Mouse (Mus musculus): ENCODE measurements around the gene Gm5089. TPM values are rescaled to one million over a fixed set of nuclear protein-coding genes. Genes with fewer than 3 reads are reported as not detected.
A peak's percentile ranks its signal among the peaks of the same experiment; 100 is the strongest.

Gm5089 gene
- 1.8 and 2.1 TPM in 2 replicates for polyA plus RNA-seq (2015; fragmentation: Nextera tagmentation; extraction: Ambion mirVana)

DNA sequence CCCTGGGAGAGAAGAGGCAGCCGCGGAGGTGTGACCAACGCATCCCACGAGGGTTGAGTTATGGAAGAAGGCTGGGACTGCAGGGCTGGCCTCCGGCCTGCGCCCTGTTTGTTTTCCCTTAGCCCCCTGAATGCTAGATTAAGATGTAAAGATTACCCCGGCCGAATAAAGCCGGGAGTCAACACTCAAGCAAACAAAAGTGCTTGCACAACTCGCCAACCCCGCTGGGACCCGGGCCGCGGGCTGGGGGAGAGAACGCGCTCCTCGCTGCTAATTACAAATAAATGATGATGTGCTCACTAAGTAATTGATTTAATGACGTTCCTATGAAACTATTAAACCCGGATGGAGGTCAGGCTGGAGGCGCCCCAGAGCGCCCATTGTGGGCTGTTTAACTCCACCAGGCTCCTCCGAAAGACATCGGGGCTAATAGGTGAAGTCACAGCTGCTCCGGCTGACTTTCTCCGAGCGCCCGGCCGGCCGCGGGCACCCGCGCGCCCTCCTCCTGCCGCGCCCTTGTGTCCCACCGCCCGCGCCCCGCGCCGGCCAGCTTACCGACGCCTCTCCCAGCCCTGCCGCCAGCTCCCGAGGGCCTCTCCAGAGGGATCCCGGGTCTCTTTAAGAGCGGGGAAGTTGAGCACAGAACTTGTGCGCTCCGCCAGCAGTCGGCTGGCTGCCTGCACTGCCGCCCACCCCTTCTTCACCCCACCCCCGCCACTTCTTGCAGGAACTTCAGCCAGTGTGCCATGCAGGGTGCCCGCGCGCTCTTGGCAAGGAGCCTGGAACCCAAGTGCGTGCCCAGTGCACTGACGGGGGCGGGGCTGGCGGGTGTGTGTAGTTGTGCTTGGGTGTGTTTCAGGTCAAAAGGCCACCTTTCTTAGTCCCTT lies at the start of gene Gm5089:
TSS of gene Gm5089 (minus strand) at position 620 of the 887 bp plus-strand sequence.
- Histone ChIP-seq H3K27me3 (replicated peaks; ENCODE audit: control insufficient read depth, insufficient read depth, low read length) (peaks cover 32% of the 10 kb centered on the region), H3K9ac (ENCODE audit: low read depth, low read length) (peak within 1 kb of the TSS; percentile 69), H3K27ac (ENCODE audit: low read depth, low read length) (peak within 1 kb of the TSS; percentile 85), H3K36me3 (ENCODE audit: control insufficient read depth, insufficient read depth, low read length) (no peaks in the 10 kb centered on the region), H3K4me2 (ENCODE audit: low read length) (peak within 1 kb of the TSS; percentile 63), H3K9me3 (ENCODE audit: control insufficient read depth, low read length) (no peaks in the 10 kb centered on the region), H3K4me3 (ENCODE audit: low read length) (peak within 1 kb of the TSS; percentile 47), H3K4me1 (ENCODE audit: control insufficient read depth, insufficient read depth, low read depth, low read length) (peaks cover 31% of the 10 kb centered on the region)
- peak; percentile 60 for ATAC-seq
- WGBS, result under 1% methylated on average over 59 of the region's 59 CpGs

- Histone ChIP-seq H3K27me3 (replicated peaks; ENCODE audit: control insufficient read depth, insufficient read depth, low read length) (peaks cover 14% of the 10 kb centered on the region), H3K4me3 (ENCODE audit: low read length) (no peak overlapping the region), H3K4me2 (ENCODE audit: low read length) (no peak overlapping the region), H3K27ac (ENCODE audit: low read depth, low read length) (no peak overlapping the region), H3K9ac (ENCODE audit: low read depth, low read length) (no peak overlapping the region), H3K4me1 (ENCODE audit: control insufficient read depth, insufficient read depth, low read depth, low read length) (peaks cover 3% of the 10 kb centered on the region; the same call in 1 of the 2 replicates), H3K9me3 (ENCODE audit: control insufficient read depth, low read length) (peaks cover 6% of the 10 kb centered on the region; the same call in 1 of the 2 replicates), H3K36me3 (ENCODE audit: control insufficient read depth, insufficient read depth, low read length) (no peaks in the 10 kb centered on the region)
- ATAC-seq, result no peak
- 77% methylated on average over 1 of the region's 1 CpGs for WGBS
These were observed 41.1 kb upstream of the Gm5089 start for GRCm38 (mm10) chr14:122492015-122492414.

GRCm38 (mm10) chr14:122491521-122491920 lies 40.6 kb upstream of the Gm5089 start:
- Histone ChIP-seq H3K27me3 (replicated peaks; ENCODE audit: control insufficient read depth, insufficient read depth, low read length) (peaks cover 15% of the 10 kb centered on the region), H3K4me3 (ENCODE audit: low read length) (no peak overlapping the region), H3K27ac (ENCODE audit: low read depth, low read length) (no peak overlapping the region), H3K36me3 (ENCODE audit: control insufficient read depth, insufficient read depth, low read length) (no peaks in the 10 kb centered on the region), H3K9ac (ENCODE audit: low read depth, low read length) (no peak overlapping the region), H3K4me1 (ENCODE audit: control insufficient read depth, insufficient read depth, low read depth, low read length) (peaks cover 3% of the 10 kb centered on the region; the same call in 1 of the 2 replicates), H3K9me3 (ENCODE audit: control insufficient read depth, low read length) (peaks cover 6% of the 10 kb centered on the region; the same call in 1 of the 2 replicates), H3K4me2 (ENCODE audit: low read length) (peak overlapping the region; percentile 56; the same call in 1 of the 2 replicates)
- no peak for ATAC-seq
- 61% methylated on average over 6 of the region's 6 CpGs for WGBS

DNA sequence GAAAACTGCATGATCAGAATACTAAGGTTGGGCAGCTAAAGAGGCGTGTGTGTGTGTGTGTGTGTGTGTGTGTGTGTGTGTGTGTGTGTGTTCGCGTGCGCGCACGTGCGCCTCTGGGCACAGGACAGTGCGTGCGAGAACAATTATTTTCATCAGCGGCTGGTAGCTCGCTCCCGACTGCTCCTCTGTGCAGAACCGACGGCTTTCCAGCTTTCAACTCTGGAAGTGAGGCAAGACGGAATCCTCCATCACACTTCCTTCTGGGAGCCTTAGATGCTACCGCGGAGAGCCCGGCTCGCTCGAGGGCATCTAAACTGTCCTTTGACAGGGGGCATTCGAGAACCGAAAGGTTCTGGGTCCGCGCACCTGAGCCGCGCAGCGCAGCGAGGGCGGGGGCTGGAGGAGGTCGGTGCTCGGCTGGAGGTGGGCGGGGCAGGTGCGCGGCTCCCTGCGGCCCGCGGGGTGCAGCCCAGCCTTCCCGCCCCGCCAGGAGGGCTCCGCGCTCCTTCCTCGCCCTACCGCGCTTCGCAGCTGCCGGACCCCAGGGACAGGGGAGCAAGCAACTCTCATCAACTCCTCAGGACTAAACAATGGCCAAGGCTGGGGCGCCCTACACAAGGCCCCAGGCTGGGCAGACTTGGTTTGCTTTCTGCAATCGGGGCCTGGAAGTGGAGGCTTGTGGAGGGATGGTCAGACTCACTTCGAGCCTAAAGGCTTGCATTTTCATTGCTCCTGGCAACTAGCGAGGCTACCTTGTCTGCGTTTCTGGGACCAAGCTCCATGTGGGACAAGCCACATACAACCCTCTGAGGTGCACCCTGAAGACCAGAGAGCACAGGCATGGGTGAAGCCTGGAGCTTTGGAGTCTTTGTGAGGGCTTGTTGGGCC lies 39.8 kb upstream of the Gm5089 start, which contains the start of gene Gm10837:
TSS of gene Gm10837 (plus strand) at position 146 of the 888 bp plus-strand sequence.
- Histone ChIP-seq H3K9ac (ENCODE audit: low read depth, low read length) (peak within 1 kb of the TSS; percentile 60), H3K27ac (ENCODE audit: low read depth, low read length) (peak within 1 kb of the TSS; percentile 81), H3K9me3 (ENCODE audit: control insufficient read depth, low read length) (peaks cover 6% of the 10 kb centered on the region; the same call in 1 of the 2 replicates), H3K36me3 (ENCODE audit: control insufficient read depth, insufficient read depth, low read length) (no peaks in the 10 kb centered on the region), H3K27me3 (replicated peaks; ENCODE audit: control insufficient read depth, insufficient read depth, low read length) (peaks cover 19% of the 10 kb centered on the region), H3K4me1 (ENCODE audit: control insufficient read depth, insufficient read depth, low read depth, low read length) (peaks cover 3% of the 10 kb centered on the region; the same call in 1 of the 2 replicates), H3K4me3 (ENCODE audit: low read length) (peak within 1 kb of the TSS; percentile 36), H3K4me2 (ENCODE audit: low read length) (peak within 1 kb of the TSS; percentile 56)
- peak; percentile 85 for ATAC-seq
- 2% methylated on average over 42 of the region's 51 CpGs for WGBS

- Histone ChIP-seq H3K27ac (ENCODE audit: low read depth, low read length) (peak overlapping the region; percentile 81; the same call in 1 of the 2 replicates), H3K9ac (ENCODE audit: low read depth, low read length) (no peak overlapping the region), H3K4me1 (ENCODE audit: control insufficient read depth, insufficient read depth, low read depth, low read length) (peaks cover 3% of the 10 kb centered on the region; the same call in 1 of the 2 replicates), H3K4me2 (ENCODE audit: low read length) (peak overlapping the region; percentile 56), H3K4me3 (ENCODE audit: low read length) (no peak overlapping the region; the same call in 1 of the 2 replicates), H3K9me3 (ENCODE audit: control insufficient read depth, low read length) (no peaks in the 10 kb centered on the region; the same call in 1 of the 2 replicates), H3K27me3 (replicated peaks; ENCODE audit: control insufficient read depth, insufficient read depth, low read length) (peaks cover 22% of the 10 kb centered on the region), H3K36me3 (ENCODE audit: control insufficient read depth, insufficient read depth, low read length) (no peaks in the 10 kb centered on the region)
- ATAC-seq, result no peak
- WGBS, result 4% methylated on average over 12 of the region's 12 CpGs
These were observed 38.9 kb upstream of the Gm5089 start for GRCm38 (mm10) chr14:122489686-122490414.

- Histone ChIP-seq H3K36me3 (ENCODE audit: control insufficient read depth, insufficient read depth, low read length) (no peaks in the 10 kb centered on the region), H3K27me3 (replicated peaks; ENCODE audit: control insufficient read depth, insufficient read depth, low read length) (peaks cover 27% of the 10 kb centered on the region), H3K4me2 (ENCODE audit: low read length) (peak overlapping the region; percentile 35; the same call in 1 of the 2 replicates), H3K4me3 (ENCODE audit: low read length) (no peak overlapping the region), H3K9me3 (ENCODE audit: control insufficient read depth, low read length) (no peaks in the 10 kb centered on the region), H3K4me1 (ENCODE audit: control insufficient read depth, insufficient read depth, low read depth, low read length) (peaks cover 3% of the 10 kb centered on the region; the same call in 1 of the 2 replicates), H3K27ac (ENCODE audit: low read depth, low read length) (no peak overlapping the region), H3K9ac (ENCODE audit: low read depth, low read length) (0 out of 2 replicates have a peak overlapping the region, but pooled peaks have one; percentile 13)
- WGBS, result under 1% methylated on average over 5 of the region's 5 CpGs
- ATAC-seq, result no peak
These were observed 38.1 kb upstream of the Gm5089 start for GRCm38 (mm10) chr14:122489041-122489440.

DNA sequence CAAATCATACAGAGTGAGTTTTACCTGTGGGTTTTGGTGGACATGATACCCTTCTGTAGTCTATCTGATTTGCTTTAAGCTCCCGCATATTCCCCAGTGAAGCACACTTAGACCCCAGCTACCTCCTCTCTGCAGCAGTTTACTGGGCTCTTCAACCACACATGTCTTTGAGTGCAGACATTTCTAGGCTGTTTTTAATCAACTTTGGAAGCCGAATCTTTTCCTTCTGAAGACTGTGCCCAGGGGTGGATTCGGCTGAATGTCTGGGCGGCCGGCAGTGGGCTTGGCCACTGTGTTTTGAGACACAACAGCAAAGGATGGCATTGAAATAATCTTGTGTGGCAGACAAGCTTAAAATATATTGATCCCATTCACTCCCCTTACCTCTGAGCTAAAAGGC lies 36.5 kb upstream of the Gm5089 start:
- H3K27me3 ChIP-seq (replicated peaks; ENCODE audit: control insufficient read depth, insufficient read depth, low read length), result peaks cover 34% of the 10 kb centered on the region
- H3K27ac ChIP-seq (ENCODE audit: low read depth, low read length), result peak overlapping the region; percentile 51; the same call in 1 of the 2 replicates
- H3K9ac ChIP-seq (ENCODE audit: low read depth, low read length), result peak overlapping the region; percentile 9
- no peak for ATAC-seq
- H3K4me2 ChIP-seq (ENCODE audit: low read length), result peak overlapping the region; percentile 31; the same call in 1 of the 2 replicates
- no peak overlapping the region for H3K4me3 ChIP-seq (ENCODE audit: low read length)
- H3K36me3 ChIP-seq (ENCODE audit: control insufficient read depth, insufficient read depth, low read length), result no peaks in the 10 kb centered on the region
- peaks cover 3% of the 10 kb centered on the region; the same call in 1 of the 2 replicates for H3K4me1 ChIP-seq (ENCODE audit: control insufficient read depth, insufficient read depth, low read depth, low read length)
- no peaks in the 10 kb centered on the region for H3K9me3 ChIP-seq (ENCODE audit: control insufficient read depth, low read length)
- 13% methylated on average over 5 of the region's 5 CpGs for WGBS

DNA sequence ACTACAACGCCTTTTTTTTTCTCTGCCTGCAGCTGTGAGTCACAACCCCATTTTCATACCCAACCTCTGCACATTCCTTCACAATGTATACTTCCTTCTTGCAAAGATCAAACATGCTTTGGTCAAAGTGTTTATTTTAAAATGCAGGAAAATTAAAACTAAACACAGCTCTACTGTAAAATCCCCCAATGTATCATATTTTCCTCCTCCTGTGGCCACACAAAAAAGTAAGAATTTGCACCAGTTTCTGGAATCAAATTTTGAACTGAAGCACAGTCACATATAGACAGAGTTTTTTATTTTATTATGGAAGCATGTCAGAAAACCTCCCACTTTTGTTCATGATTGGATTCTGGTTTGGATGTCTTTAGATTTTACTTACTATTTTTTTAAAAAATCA lies 35.7 kb upstream of the Gm5089 start:
- Histone ChIP-seq H3K4me3 (ENCODE audit: low read length) (no peak overlapping the region), H3K36me3 (ENCODE audit: control insufficient read depth, insufficient read depth, low read length) (no peaks in the 10 kb centered on the region), H3K27ac (ENCODE audit: low read depth, low read length) (no peak overlapping the region), H3K27me3 (replicated peaks; ENCODE audit: control insufficient read depth, insufficient read depth, low read length) (peaks cover 37% of the 10 kb centered on the region), H3K9me3 (ENCODE audit: control insufficient read depth, low read length) (no peaks in the 10 kb centered on the region), H3K4me2 (ENCODE audit: low read length) (no peak overlapping the region), H3K9ac (ENCODE audit: low read depth, low read length) (no peak overlapping the region), H3K4me1 (ENCODE audit: control insufficient read depth, insufficient read depth, low read depth, low read length) (peaks cover 3% of the 10 kb centered on the region; the same call in 1 of the 2 replicates)
- WGBS, result 17% methylated on average over 1 of the region's 1 CpGs
- ATAC-seq, result no peak

Measured in hindbrain, embryonic 16.5 days (tissue).